8 mouse cellular contexts compared by ENCODE assay signal in the genomic region with DNA sequence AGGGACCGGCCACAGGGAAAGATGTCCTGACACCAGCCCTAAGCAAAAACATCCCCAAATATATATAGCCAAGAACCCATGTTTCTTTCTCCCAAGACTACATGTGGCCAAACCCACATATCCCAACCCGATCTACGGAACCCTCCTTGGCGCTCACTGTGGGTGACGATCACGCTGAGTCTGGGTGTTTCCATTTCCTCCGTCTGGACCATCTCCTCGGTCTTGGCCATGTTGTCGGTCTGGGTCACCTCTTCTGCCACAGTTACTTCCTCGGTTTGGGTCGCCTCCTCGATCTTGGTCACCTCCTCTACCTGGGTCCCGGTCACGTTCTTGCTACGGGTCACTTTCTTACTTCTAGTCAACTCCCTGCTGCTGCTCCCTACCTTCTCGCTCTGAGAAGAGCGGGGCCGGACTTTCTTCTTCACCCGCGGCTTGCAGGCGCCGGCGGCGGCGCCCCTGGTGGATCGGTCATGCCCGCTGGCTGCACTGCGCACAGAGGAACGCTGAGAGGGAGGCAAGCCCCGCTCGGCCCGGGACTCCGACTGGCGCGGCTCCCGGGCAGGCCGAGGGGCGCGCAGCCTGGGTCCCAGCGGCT. TPM values are rescaled to one million over a fixed set of nuclear protein-coding genes. Genes with fewer than 3 reads are reported as not detected.
A peak's percentile ranks its signal among the peaks of the same experiment; 100 is the strongest.
DNase-seq lines count a peak whose midpoint lies in the region; ATAC-seq and TF ChIP-seq lines count a peak whose summit lies in the region.

No protein-coding gene starts in this region.

- no peaks in the 10 kb centered on the region for H3K27me3 ChIP-seq in lung, embryonic 14.5 days (ENCODE audit: insufficient read depth, low read length)
- H3K27me3 ChIP-seq in hindbrain, embryonic 12.5 days: no peaks in the 10 kb centered on the region

- H3K4me3 ChIP-seq in lung, embryonic 14.5 days (ENCODE audit: low read depth, low read length): peak overlapping the region; percentile 89
- H3K4me3 ChIP-seq in hindbrain, embryonic 12.5 days: peak overlapping the region; percentile 95

- ATAC-seq in lung, embryonic 14.5 days (ENCODE audit: insufficient read depth): peak; percentile 22
- no peak; the same call in 1 of the 2 replicates for ATAC-seq in hindbrain, embryonic 12.5 days (ENCODE audit: low FRiP score)
- ATAC-seq in megakaryocyte progenitor cell, adult 5-6 weeks (replicated peaks; ENCODE audit: poor library complexity): peak; percentile 15

- TF ChIP-seq CTCF in lung, embryonic 14.5 days (IDR thresholded peaks at IDR 0.05; ENCODE audit: low read depth): 0 out of 2 replicates have a peak, but pooled peaks have one; percentile 15

- no peaks in the 10 kb centered on the region for H3K9me3 ChIP-seq in lung, embryonic 14.5 days (ENCODE audit: low read depth, low read length)
- no peaks in the 10 kb centered on the region for H3K9me3 ChIP-seq in hindbrain, embryonic 12.5 days (replicated peaks)

- WGBS in lung, embryonic 14.5 days: under 1% methylated on average over 40 of the region's 40 CpGs
- under 1% methylated on average over 40 of the region's 40 CpGs for WGBS in hindbrain, embryonic 12.5 days

- H3K4me2 ChIP-seq in lung, embryonic 14.5 days: peak overlapping the region; percentile 84
- peak overlapping the region; percentile 57 for H3K4me2 ChIP-seq in hindbrain, embryonic 12.5 days (replicated peaks)

- DNase-seq in lung, embryonic 14.5 days: no peak
- DNase-seq in lung, postnatal 10 days: no peak
- peak; percentile 44 for DNase-seq in c-Kit-positive CD71-positive TER-119-positive erythroid progenitor cells, embryonic 14.5 days (ENCODE audit: low spot score)
- no peak for DNase-seq in retina, embryonic 14.5 days (ENCODE audit: low spot score)
- no peak for DNase-seq in spleen, adult 12 weeks (ENCODE audit: low spot score)
- DNase-seq in cerebellum, adult 18-20 months: no peak

- 0 out of 2 replicates have a peak, but pooled peaks cover 3% of the 10 kb centered on the region for H3K4me1 ChIP-seq in lung, embryonic 14.5 days (ENCODE audit: insufficient read depth)
- peaks cover 18% of the 10 kb centered on the region for H3K4me1 ChIP-seq in hindbrain, embryonic 12.5 days

- peak overlapping the region; percentile 88 for H3K9ac ChIP-seq in lung, embryonic 14.5 days
- H3K9ac ChIP-seq in hindbrain, embryonic 12.5 days: peak overlapping the region; percentile 90

- H3K27ac ChIP-seq in lung, embryonic 14.5 days (ENCODE audit: low read depth): peak overlapping the region; percentile 92
- peak overlapping the region; percentile 89 for H3K27ac ChIP-seq in hindbrain, embryonic 12.5 days

- H3K36me3 ChIP-seq in lung, embryonic 14.5 days (ENCODE audit: insufficient read depth): peaks cover 52% of the 10 kb centered on the region
- H3K36me3 ChIP-seq in hindbrain, embryonic 12.5 days: peaks cover 44% of the 10 kb centered on the region

RNA-seq across cellular contexts. Expression of a gene that starts 0.4 kb away (rescaled TPM):
- 210 and 228 TPM in 2 replicates for polyA plus RNA-seq in lung, embryonic 14.5 days (2014; fragmentation: Nextera tagmentation; extraction: Ambion mirVana)
- polyA plus RNA-seq in hindbrain, embryonic 12.5 days (2016; fragmentation: Nextera tagmentation; extraction: Ambion mirVana): 239 and 246 TPM in 2 replicates
- 163 and 167 TPM in 2 replicates for total RNA-seq in megakaryocyte progenitor cell, adult 5-6 weeks (2015)
- 361 and 403 TPM in 2 replicates for total RNA-seq in megakaryocyte progenitor cell, adult 5-6 weeks (2017)

RNA-seq across cellular contexts. Expression of a gene that starts 0.5 kb away (rescaled TPM):
- polyA plus RNA-seq in lung, embryonic 14.5 days (2014; fragmentation: Nextera tagmentation; extraction: Ambion mirVana): 90.7 and 97.6 TPM in 2 replicates
- polyA plus RNA-seq in hindbrain, embryonic 12.5 days (2016; fragmentation: Nextera tagmentation; extraction: Ambion mirVana): 153 and 154 TPM in 2 replicates
- 52.0 and 55.4 TPM in 2 replicates for total RNA-seq in megakaryocyte progenitor cell, adult 5-6 weeks (2015)
- total RNA-seq in megakaryocyte progenitor cell, adult 5-6 weeks (2017): 81.4 and 87.2 TPM in 2 replicates

RNA-seq across cellular contexts. Expression of a gene that starts 23.0 kb away (rescaled TPM):
- 95.7 and 96.9 TPM in 2 replicates for polyA plus RNA-seq in lung, embryonic 14.5 days (2014; fragmentation: Nextera tagmentation; extraction: Ambion mirVana)
- polyA plus RNA-seq in hindbrain, embryonic 12.5 days (2016; fragmentation: Nextera tagmentation; extraction: Ambion mirVana): 110 and 111 TPM in 2 replicates
- 47.5 and 51.8 TPM in 2 replicates for total RNA-seq in megakaryocyte progenitor cell, adult 5-6 weeks (2015)
- total RNA-seq in megakaryocyte progenitor cell, adult 5-6 weeks (2017): 70.5 and 71.5 TPM in 2 replicates

RNA-seq across cellular contexts. Expression of a gene that starts 27.8 kb away (rescaled TPM):
- polyA plus RNA-seq in lung, embryonic 14.5 days (2014; fragmentation: Nextera tagmentation; extraction: Ambion mirVana): 0.58 TPM in 1 of 2 replicates, not detected in the other
- polyA plus RNA-seq in hindbrain, embryonic 12.5 days (2016; fragmentation: Nextera tagmentation; extraction: Ambion mirVana): not detected in 2 replicates
- total RNA-seq in megakaryocyte progenitor cell, adult 5-6 weeks (2015): not detected in 2 replicates
- total RNA-seq in megakaryocyte progenitor cell, adult 5-6 weeks (2017): not detected in 2 replicates
